Mouse (Mus musculus): ENCODE results near the gene Zfp978.
"Not testable (repeated sequence)": the region's sequence is repeated elsewhere in the genome, so short reads cannot be mapped to it uniquely, and the experiment has no call there.

Zfp978 gene

GRCm38 (mm10) chr4:147351376-147351980, 9.6 kb upstream of the Zfp978 start:
- not testable (repeated sequence) for DNase-seq

DNA sequence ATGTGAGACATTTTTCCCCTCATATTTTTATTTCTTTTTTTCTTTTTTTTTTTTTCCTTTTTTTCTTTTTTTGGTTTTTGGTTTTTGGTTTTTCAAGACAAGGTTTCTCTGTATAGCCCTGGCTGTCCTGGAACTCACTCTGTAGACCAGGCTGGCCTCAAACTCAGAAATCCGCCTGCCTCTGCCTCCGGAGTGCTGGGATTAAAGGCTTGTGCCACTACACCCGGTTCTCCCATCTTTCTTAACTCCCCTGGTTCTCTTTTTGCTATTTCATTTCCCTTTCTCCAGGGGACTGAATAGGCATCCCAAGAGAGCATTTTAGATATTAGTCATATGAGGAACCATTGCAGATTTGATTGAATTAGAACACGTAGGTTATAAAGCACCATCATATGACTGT, 7.5 kb upstream of the Zfp978 start:
- not testable (repeated sequence) for DNase-seq

- not testable (repeated sequence) for DNase-seq
Observed at GRCm38 (mm10) chr4:147356042-147356441, 5.1 kb upstream of the Zfp978 start.

DNA sequence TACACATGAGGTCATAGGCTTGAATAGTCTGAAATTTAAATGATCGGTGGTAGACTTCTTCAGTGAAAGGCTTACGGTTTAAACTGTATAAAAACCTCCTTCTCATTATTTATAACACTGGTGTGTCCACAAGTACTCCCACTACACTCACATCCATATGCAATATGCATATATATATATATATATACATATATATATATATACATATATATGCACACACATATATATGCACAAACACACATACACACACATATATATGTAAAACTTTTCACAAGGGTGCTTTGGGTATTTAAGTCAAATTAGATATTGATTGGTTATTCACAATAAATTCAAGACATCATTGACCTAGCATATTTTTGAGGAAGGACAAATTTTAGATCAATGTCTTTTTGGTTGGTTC, 3.9 kb upstream of the Zfp978 start:
- not testable (repeated sequence) for DNase-seq

GRCm38 (mm10) chr4:147361872-147362271, 769 bp downstream of the Zfp978 start:
- DNase-seq: not testable (repeated sequence)

DNA sequence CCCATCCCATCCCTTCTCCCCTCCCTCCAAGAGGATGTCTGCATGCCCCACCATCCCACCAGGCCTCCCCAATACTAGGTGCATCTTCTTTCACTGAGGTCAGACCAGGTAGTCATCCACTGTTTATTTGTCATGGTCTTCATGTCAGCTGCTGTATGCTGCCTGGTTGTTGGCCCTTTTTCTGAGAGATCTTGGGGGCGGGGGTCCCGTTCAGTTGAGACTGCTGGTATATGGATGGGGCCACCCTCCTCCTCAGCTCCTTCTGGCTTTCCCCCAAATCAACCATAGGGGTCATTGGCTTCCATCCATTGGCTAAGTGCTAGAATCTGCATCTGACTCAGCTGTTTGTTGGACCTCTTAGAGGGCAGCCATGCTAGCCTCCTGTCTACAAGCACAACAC, 8.5 kb downstream of the Zfp978 start:
- DNase-seq: not testable (repeated sequence)

DNA sequence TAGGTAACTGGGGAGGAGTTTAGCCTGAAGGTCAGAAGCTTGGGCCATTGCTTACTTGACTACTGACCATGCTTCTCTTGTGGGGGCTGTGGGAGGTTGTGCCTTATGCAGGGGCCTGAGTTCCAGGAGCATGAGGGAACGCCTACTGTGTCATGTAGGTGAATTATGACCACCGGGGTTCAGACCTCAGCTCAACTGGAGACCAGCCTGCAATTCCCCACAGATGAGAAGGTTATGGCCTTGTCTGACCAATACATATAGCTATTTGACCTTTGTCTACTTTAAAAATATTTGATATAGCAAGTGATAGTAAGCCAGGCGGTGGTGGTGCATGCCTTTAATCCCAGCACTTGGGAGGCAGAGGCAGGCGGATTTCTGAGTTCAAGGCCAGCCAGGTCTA, 22.1 kb downstream of the Zfp978 start:
- DNase-seq: not testable (repeated sequence)

- not testable (repeated sequence) for DNase-seq
Observed at GRCm38 (mm10) chr4:147397201-147397600, 36.1 kb downstream of the Zfp978 start.

DNA sequence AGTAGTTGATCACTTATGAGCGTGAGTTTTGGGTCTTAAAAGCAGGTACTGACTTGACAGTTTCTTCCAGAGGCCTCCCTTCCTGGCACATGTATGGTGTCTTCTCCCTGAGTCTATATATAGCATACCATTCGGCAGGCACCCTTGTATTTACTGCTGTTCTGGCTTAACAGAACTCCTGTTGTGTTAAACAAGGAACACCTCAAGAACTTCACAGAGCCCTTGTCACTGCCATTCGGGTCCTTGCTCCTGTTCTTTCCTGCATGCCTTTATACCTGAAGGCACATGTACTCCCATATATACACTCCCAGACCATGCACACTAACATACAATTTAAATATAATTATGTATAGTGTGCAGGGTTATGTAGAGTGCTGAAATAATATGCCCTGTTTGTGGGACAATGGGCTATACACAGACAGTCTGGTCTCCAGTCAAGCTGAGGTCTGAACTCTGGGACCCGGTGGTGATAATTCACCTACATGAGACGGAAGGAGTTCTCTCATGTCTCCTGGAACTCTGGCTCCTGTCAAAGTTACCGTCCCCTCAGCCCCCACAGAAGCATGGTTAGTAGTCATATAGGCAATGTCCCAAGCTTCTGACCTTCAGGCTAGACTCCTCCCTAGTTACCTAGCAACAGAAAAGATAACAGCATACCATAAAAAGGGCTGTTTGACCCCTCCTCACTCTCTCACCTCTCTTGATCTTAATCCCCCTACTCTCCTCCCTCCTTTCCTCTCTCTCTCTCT, 37.0 kb downstream of the Zfp978 start:
- DNase-seq: not testable (repeated sequence)

DNA sequence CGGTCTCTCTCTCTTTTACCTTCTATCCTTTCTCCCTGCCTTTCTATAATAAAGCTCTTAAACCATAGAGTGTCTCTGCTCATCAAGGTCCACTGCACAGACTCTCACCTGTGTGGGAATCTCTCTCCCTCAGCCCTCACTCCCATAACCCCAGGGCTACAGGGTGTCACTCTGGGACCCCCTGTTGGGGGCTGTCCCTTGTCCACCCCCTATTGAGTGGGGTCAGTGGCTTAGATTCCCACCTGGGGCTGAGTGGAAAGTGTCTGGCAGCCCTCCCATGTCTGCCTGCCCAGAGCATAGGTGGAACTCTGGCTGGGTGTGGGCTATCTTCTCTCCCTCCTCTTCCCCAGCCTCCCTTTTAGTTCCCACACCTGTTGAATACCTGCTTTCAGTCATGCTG, 37.6 kb downstream of the Zfp978 start:
- DNase-seq: not testable (repeated sequence)

DNA sequence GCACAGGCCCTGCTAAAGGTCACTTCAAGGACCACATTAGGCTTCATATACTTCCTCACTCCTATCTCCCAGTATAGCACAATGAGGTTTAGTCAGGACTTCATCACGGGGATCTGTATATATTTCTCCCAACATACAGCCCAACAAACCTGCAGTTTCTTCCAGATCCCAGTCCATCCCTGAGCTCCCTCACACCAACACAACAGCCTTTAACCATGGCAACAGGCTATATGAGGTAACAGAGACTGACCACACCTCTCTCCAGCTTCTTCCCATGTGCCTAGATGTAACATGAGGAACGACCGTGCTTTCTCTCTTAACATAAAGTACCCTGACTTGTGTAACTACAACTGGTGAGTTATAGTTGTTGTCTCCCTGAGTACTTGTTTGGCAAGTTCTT, 38.4 kb downstream of the Zfp978 start:
- not testable (repeated sequence) for DNase-seq

DNA sequence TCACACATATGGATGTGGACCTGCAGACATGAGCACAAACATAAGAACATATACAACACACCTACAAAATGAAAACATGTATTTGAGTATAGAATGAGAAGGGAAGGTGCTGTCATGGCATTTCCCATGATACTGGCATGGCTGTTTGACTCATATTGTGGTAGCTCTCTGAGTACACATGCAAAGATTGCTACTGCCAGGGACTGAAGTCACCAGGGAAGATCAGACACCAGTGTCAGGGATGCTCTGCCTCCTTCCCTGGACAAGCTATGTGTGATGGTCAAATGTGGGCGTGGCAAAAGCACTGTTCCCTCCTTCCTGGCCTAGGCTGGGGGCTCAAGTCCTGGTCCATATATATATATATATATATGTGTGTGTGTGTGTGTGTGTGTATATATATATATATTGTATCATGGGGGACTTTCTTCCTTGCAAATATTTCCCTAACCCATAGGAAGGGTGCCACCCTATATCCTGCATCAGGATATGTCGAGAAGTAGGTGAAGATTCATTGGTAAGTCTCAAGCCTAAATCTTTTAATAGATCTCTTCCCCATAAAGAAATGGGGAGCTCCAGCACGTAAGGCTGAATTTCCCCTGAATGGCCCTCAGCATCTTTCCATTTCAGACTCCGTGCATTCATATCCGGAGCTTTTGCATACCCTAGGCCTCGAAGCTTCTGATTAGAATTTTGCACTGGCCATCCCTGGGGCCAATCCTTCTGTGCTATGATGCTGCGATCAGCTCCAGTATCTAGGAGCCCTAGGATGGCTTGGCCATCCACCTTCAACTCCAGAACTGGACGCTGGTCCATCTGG, 39.1 kb downstream of the Zfp978 start:
- DNase-seq: not testable (repeated sequence)

DNA sequence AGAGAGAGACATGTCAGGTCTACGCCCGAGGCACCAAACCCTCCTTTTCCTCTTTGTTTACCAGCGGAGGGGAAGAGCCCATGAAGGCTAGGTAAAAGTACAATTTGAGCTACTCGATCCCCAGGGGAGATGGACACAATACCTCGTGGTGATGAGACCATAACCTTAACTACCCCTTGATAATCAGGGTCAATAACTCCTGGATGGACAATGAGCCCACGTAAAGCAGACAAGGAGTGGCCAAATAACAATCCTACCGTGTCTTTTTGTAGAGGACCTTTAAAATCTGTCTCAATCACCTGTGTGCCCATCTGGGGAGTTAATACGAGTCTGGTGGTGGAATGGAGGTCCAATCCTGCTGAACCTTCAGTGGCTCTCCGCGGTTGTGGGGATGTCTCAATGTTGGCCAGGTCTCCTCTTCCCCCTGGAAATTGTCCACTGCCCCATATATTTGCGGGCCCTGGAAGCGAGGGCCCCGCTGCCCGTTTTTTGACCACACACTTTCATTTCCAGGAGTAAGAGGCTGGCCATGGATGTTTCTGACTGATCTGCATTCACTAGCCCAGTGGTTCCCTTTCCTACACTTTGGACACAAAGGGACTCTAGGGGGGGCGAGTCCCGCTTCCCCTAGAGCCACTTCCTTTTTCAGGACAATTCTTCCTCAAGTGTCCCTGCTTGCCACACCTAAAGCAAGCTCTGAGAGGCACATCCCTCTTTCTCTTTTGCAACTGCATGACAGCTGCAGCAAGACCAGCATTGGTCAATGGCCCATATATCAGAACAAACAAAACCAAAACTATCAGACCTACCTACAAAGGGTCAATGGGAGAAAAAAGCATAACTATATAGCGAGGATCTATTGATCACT, 40.0 kb downstream of the Zfp978 start:
- DNase-seq: not testable (repeated sequence)

DNA sequence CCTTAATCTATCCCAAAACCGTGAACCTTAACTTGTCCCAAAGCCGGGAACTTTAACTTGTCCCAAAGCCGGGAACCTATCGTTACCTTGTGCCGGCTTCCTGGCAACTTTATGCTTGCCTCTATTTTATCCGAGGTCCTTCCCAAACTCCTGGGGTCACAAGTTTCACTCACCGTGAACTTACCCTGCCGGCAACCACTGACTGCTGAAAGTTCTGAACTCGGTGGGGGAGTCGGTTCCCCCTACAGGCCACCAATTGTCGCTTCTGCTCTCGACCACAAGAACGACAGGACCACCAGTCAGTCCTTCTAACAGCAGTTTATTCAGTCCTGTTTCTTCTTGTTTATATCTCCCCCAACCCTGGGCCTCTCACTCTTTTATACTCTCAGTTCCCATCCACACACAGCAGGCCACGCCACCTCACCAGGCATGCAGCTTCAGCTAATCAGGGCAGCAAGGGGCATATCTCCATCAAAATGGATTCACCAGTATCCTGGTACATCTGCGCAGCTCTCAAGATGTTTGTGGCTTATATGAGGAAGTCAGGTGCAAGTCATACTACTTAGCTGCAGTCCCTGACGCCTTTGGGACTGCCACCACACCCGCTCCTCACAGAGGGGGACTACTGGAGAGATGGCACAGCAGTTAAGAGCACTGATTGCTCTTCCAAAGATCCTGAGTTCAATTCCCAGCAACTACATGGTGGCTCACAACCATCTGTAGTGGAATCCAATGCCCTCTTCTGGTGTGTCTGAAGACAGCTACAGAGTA, 40.8 kb downstream of the Zfp978 start:
- DNase-seq: not testable (repeated sequence)

DNA sequence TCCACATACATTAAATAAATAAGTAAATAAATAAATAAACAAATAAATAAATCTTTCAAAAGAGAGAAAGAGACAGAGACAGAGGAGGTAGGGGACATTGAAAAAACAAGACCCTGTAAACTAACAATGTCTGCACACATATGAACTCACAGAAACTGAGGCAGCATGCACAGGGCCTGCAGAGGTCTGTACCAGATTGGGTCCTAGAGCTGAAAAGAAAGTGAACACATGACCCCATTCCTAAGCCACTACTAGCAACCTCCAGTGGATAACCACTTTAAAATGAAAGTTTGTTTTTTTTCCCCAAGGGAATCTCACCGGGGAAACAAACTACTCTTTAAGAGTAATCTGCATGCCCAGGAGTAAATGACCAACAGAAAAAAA, 41.4 kb downstream of the Zfp978 start:
- DNase-seq: not testable (repeated sequence)

- not testable (repeated sequence) for DNase-seq
Observed at GRCm38 (mm10) chr4:147403509-147403908, 42.4 kb downstream of the Zfp978 start.

DNA sequence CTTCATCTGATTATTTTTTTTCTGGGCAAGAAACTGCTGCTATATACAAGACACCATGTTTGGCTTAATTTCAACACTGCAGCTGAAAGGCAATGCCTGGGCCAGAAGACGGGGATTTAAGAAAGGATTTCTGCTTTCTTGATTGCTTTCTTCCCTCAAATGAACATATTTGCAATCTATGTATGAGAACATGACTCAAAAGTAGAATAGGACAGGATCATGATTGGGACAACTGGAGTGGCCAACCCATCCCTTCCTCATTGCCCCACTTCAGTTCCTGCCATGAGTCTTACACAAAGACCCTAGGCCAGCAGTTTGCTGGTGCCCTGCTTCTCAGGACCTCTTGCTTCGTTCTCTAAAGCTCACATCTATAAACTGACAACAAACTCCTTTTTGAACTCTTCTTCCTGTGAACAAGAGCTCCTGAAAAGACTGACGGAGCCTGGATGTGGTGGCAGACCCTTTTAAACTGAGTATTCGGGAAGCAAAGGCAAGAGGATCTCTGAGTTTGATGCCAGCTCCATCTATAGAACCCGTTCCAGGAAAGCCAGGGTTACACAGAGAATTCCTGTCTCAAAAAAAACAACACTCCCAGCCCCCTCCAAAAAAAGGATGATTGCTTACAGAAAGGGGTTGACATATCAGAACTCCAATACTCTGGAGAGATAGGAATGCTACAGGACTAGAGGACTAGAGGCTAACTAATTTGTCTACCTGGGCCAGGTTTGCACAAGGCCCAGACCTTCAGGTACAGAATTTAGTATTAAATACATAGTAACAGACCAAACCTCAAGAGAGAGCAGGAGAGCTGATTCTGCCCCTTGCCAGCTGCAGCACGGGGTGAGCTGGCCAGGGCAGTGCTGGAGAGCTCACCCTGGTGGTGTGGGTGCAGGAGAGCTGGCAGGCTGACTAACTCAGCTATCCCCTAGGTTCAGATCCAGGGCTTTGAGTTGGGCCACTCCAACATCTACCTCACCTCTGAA, 43.1 kb downstream of the Zfp978 start:
- DNase-seq: not testable (repeated sequence)

- peak; percentile 75 for DNase-seq
Observed at GRCm38 (mm10) chr4:147406735-147407462, 45.8 kb downstream of the Zfp978 start.

DNA sequence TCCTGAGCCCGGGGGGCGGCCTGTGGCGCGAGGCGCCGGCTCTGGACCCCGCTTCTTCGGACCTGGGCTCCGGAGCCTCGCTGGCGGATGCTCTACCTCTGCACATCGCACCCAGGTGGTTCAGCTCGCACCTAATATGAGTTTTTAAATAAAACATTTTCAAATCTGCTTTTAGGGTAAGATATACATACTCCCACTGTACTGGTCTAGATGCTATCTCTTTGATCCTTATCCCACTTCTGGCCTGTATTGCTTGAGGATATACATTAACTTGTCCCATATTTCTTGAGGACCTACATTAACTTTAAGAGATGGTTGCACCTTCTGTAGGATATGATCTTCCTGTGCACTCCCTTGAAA, 46.3 kb downstream of the Zfp978 start:
- DNase-seq: no peak

DNA sequence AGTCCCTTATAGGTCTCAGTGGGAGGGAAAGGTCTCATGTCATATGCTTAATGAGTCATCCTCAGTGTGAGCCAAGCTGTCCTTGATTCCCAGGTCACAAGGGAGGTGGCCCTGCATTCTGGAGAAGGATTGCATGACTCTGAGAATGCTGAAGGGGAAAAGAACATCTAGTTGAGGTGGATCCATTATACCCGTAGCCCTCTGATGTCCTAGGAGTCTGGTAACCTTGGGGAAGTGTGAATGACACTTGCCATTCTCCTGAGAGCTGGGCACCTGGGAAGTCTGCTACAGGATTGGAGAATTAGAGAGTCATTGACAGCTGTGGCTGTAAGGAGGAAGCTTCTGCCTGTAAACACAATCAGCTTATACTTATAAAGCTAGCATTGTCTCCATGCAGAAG, 55.3 kb downstream of the Zfp978 start:
- DNase-seq: not testable (repeated sequence)
